Mouse (Mus musculus): ENCODE results near the gene Stxbp3.

Gene Stxbp3

GRCm38 (mm10) chr3:108840000-108840715 lies at the start of gene Stxbp3:
Gene Stxbp3, minus strand, starts transcription at chr3:108840526.
- DNase-seq (ENCODE audit: low read depth): peak; percentile 99

GRCm38 (mm10) chr3:108889908-108890307 lies 49.6 kb upstream of the Stxbp3 start, which contains the start of gene Fndc7:
Gene Fndc7, minus strand, starts transcription at chr3:108890008.
- no peak for DNase-seq (ENCODE audit: low read depth)

- no peak for DNase-seq (ENCODE audit: low read depth)
Measured at GRCm38 (mm10) chr3:108887618-108887975, 47.3 kb upstream of the Stxbp3 start.

GRCm38 (mm10) chr3:108886934-108887617 lies 46.8 kb upstream of the Stxbp3 start:
- no peak for DNase-seq (ENCODE audit: low read depth)

GRCm38 (mm10) chr3:108885686-108886530 lies 45.6 kb upstream of the Stxbp3 start:
- DNase-seq (ENCODE audit: low read depth): peak; percentile 36

GRCm38 (mm10) chr3:108884706-108885289 lies 44.5 kb upstream of the Stxbp3 start:
- no peak for DNase-seq (ENCODE audit: low read depth)

- DNase-seq (ENCODE audit: low read depth): no peak
Measured at GRCm38 (mm10) chr3:108883067-108883466, 42.7 kb upstream of the Stxbp3 start.

- DNase-seq (ENCODE audit: low read depth): peak; percentile 62
Measured at GRCm38 (mm10) chr3:108881873-108882272, 41.5 kb upstream of the Stxbp3 start.

GRCm38 (mm10) chr3:108880544-108881507 lies 40.5 kb upstream of the Stxbp3 start:
- DNase-seq (ENCODE audit: low read depth): peak; percentile 58

GRCm38 (mm10) chr3:108879836-108880435 lies 39.6 kb upstream of the Stxbp3 start:
- DNase-seq (ENCODE audit: low read depth): no peak

- no peak for DNase-seq (ENCODE audit: low read depth)
Measured at GRCm38 (mm10) chr3:108879129-108879528, 38.8 kb upstream of the Stxbp3 start.

GRCm38 (mm10) chr3:108870631-108871030 lies 30.3 kb upstream of the Stxbp3 start:
- no peak for DNase-seq (ENCODE audit: low read depth)

- DNase-seq (ENCODE audit: low read depth): no peak
Measured at GRCm38 (mm10) chr3:108867449-108867848, 27.1 kb upstream of the Stxbp3 start.

GRCm38 (mm10) chr3:108865676-108866075 lies 25.4 kb upstream of the Stxbp3 start:
- DNase-seq (ENCODE audit: low read depth): no peak

GRCm38 (mm10) chr3:108865129-108865528 lies 24.8 kb upstream of the Stxbp3 start:
- no peak for DNase-seq (ENCODE audit: low read depth)

GRCm38 (mm10) chr3:108863091-108863490 lies 22.8 kb upstream of the Stxbp3 start:
- DNase-seq (ENCODE audit: low read depth): peak; percentile 78

- DNase-seq (ENCODE audit: low read depth): peak; percentile 58
Measured at GRCm38 (mm10) chr3:108862282-108862681, 22.0 kb upstream of the Stxbp3 start.

GRCm38 (mm10) chr3:108860786-108861185 lies 20.5 kb upstream of the Stxbp3 start:
- no peak for DNase-seq (ENCODE audit: low read depth)

- peak; percentile 92 for DNase-seq (ENCODE audit: low read depth)
Measured at GRCm38 (mm10) chr3:108858231-108858770, 18.0 kb upstream of the Stxbp3 start.

GRCm38 (mm10) chr3:108857714-108858113 lies 17.4 kb upstream of the Stxbp3 start:
- no peak for DNase-seq (ENCODE audit: low read depth)
